Mouse (Mus musculus): ENCODE results near the gene Wdr45b. TPM values are rescaled to one million over a fixed set of nuclear protein-coding genes. Genes with fewer than 3 reads are reported as not detected.

The Wdr45b gene
- total and polyA plus RNA-seq, 3 experiments, result 27.0 to 53.0 (median 43.3) TPM

DNA sequence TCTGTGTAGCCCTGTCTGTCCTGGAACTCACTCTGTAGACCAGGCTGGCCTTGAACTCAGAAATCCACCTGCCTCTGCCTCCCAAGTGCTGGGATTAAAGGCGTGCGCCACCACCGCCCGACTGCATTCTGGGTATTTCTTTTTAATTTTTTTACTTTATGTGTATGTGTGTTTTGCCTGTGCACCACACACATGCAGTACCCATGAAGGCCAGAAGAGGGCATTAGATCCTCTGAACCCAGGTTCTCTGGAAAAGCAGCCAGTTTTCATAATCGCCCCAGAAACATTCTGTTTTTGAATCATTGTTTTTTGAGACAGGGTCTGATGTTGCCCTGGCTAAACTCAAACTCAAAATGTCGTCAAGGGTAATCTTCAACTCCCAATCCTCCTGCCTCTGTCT, 15.4 kb upstream of the Wdr45b start:
- peak; percentile 64 for DNase-seq (ENCODE audit: extremely low read depth)
- in situ Hi-C loops (cut with MboI; ENCODE audit: low pct_ligation_motif_present, low pct_unique_long_range_greater_than_20kb, low sequenced_read_pairs), result no loop called here
- no peak for TF ChIP-seq MAFK (IDR thresholded peaks at IDR 0.05; ENCODE audit: insufficient replicate concordance, low read length)
- no peak for TF ChIP-seq MXI1 (IDR thresholded peaks at IDR 0.05; ENCODE audit: low read depth, low read length)
- peak; percentile 53 for TF ChIP-seq RAD21 (IDR thresholded peaks at IDR 0.05; ENCODE audit: low read depth, low read length)
- TF ChIP-seq ZC3H11A (IDR thresholded peaks at IDR 0.05; ENCODE audit: low read depth, low read length), result no peak
- TF ChIP-seq TCF12 (IDR thresholded peaks at IDR 0.05; ENCODE audit: low read depth, low read length), result no peak
- no peak for TF ChIP-seq PAX5 (IDR thresholded peaks at IDR 0.05; ENCODE audit: low read length)
- TF ChIP-seq ZNF384 (IDR thresholded peaks at IDR 0.05; ENCODE audit: low read depth, low read length), result peak; percentile 69
- TF ChIP-seq SMC3 (IDR thresholded peaks at IDR 0.05; ENCODE audit: low read depth, low read length), result peak; percentile 54
- TF ChIP-seq E2F4 (IDR thresholded peaks at IDR 0.05; ENCODE audit: insufficient replicate concordance, low read depth, low read length), result no peak
- no peak for TF ChIP-seq BHLHE40 (IDR thresholded peaks at IDR 0.05; ENCODE audit: low read depth, low read length)
- no peak for TF ChIP-seq HCFC1 (IDR thresholded peaks at IDR 0.05; ENCODE audit: low read depth, low read length)
- TF ChIP-seq ZMIZ1 (IDR thresholded peaks at IDR 0.05; ENCODE audit: low read depth, low read length), result no peak
- TF ChIP-seq CTCF (conservative IDR thresholded peaks at IDR 0.05 in 1 of 2, IDR thresholded peaks at IDR 0.05 in 1 of 2; ENCODE audit: low read depth in 2 of 2, low read length in 2 of 2), result peak; percentile 64 to 84

GRCm38 (mm10) chr11:121368731-121369130, 14.5 kb upstream of the Wdr45b start:
- no peak for DNase-seq (ENCODE audit: extremely low read depth)
- in situ Hi-C loops (cut with MboI; ENCODE audit: low pct_ligation_motif_present, low pct_unique_long_range_greater_than_20kb, low sequenced_read_pairs), result no loop called here
- H3K9ac ChIP-seq (ENCODE audit: insufficient read depth, low read depth), result no peak overlapping the region
- no peaks in the 10 kb centered on the region for H3K9me3 ChIP-seq (replicated peaks; ENCODE audit: low read length)
- TF ChIP-seq MAFK (IDR thresholded peaks at IDR 0.05; ENCODE audit: insufficient replicate concordance, low read length) (no peak), RAD21 (IDR thresholded peaks at IDR 0.05; ENCODE audit: low read depth, low read length) (no peak), CHD1 (IDR thresholded peaks at IDR 0.05; ENCODE audit: low read depth, low read length) (no peak), EP300 (IDR thresholded peaks at IDR 0.05; ENCODE audit: low read length) (no peak), JUN (IDR thresholded peaks at IDR 0.05; ENCODE audit: insufficient read depth, low read depth, low read length) (no peak), USF1 (IDR thresholded peaks at IDR 0.05; ENCODE audit: low read depth, low read length) (no peak), ELF1 (IDR thresholded peaks at IDR 0.05; ENCODE audit: low read depth, low read length) (no peak), NELFE (IDR thresholded peaks at IDR 0.05; ENCODE audit: low read depth, low read length) (no peak)
- dilution Hi-C loops (cut with MboI; ENCODE audit: extremely low pct_ligation_motif_present, extremely low pct_unique_long_range_greater_than_20kb, low sequenced_read_pairs), result no loop called here
- H3K4me1 ChIP-seq (ENCODE audit: control insufficient read depth in 1 of 2, insufficient read depth in 2 of 2), result no peaks in the 10 kb centered on the region
- H3K36me3 ChIP-seq (replicated peaks in 1 of 2; ENCODE audit: control insufficient read depth in 1 of 2, insufficient read depth in 1 of 2, low read length in 1 of 2), result no peaks in the 10 kb centered on the region
- no peak overlapping the region for H3K4me3 ChIP-seq (replicated peaks in 1 of 3; ENCODE audit: low read depth in 2 of 3, low read length in 2 of 3, poor library complexity in 1 of 3)
- H3K79me2 ChIP-seq (replicated peaks; ENCODE audit: control insufficient read depth, extremely low read depth, insufficient read depth, poor library complexity, severe bottlenecking), result no peaks in the 10 kb centered on the region
- peaks cover 8% of the 10 kb centered on the region for H3K27me3 ChIP-seq (replicated peaks)
- no peak overlapping the region for H3K27ac ChIP-seq (ENCODE audit: insufficient read depth, low read depth)
- H3K4me2 ChIP-seq (ENCODE audit: insufficient read depth, low read depth, poor library complexity, severe bottlenecking), result no peak overlapping the region

More for the DNA sequence above, 15.4 kb upstream of the Wdr45b start:
- Histone ChIP-seq H3K4me2 (ENCODE audit: insufficient read depth, low read depth, poor library complexity, severe bottlenecking) (no peak overlapping the region), H3K79me2 (replicated peaks; ENCODE audit: control insufficient read depth, extremely low read depth, insufficient read depth, poor library complexity, severe bottlenecking) (no peaks in the 10 kb centered on the region), H3K27ac (ENCODE audit: insufficient read depth, low read depth) (no peak overlapping the region), H3K4me3 (replicated peaks in 1 of 3; ENCODE audit: low read depth in 2 of 3, low read length in 2 of 3, poor library complexity in 1 of 3) (no peak overlapping the region), H3K4me1 (ENCODE audit: control insufficient read depth in 1 of 2, insufficient read depth in 2 of 2) (no peaks in the 10 kb centered on the region), H3K9me3 (replicated peaks; ENCODE audit: low read length) (no peaks in the 10 kb centered on the region), H3K36me3 (replicated peaks in 1 of 2; ENCODE audit: control insufficient read depth in 1 of 2, insufficient read depth in 1 of 2, low read length in 1 of 2) (no peaks in the 10 kb centered on the region), H3K27me3 (replicated peaks) (peaks cover 12% of the 10 kb centered on the region), H3K9ac (ENCODE audit: insufficient read depth, low read depth) (no peak overlapping the region)
- dilution Hi-C loops (cut with MboI; ENCODE audit: extremely low pct_ligation_motif_present, extremely low pct_unique_long_range_greater_than_20kb, low sequenced_read_pairs), result no loop called here

Measured in CH12.LX (cell line).